ENCODE assay signal across 15 mouse cellular contexts in genomic region chr5:107977640-107978288, GRCm38 (mm10). TPM values are rescaled to one million over a fixed set of nuclear protein-coding genes. Genes with fewer than 3 reads are reported as not detected.
DNase-seq lines count a peak whose midpoint lies in the region; ATAC-seq and TF ChIP-seq lines count a peak whose summit lies in the region.
"Had no signal": no experiment of that assay in that cellular context is flagged by ENCODE, and none has a peak within 500 bp of the region (broad histone marks: within the 10 kb centered on the region; RNA-seq: fewer than 3 reads in every experiment).

No protein-coding gene starts in this region.

- H3K9ac ChIP-seq in forebrain, postnatal 0 days = no peak overlapping the region
- no peak overlapping the region for H3K9ac ChIP-seq in forebrain, embryonic 15.5 days (replicated peaks)
- H3K9ac ChIP-seq in intestine, embryonic 15.5 days = no peak overlapping the region
- H3K9ac ChIP-seq: heart, embryonic 12.5 days had no signal

- H3K4me3 ChIP-seq in forebrain, postnatal 0 days (ENCODE audit: low read depth, low read length) = no peak overlapping the region
- no peak overlapping the region for H3K4me3 ChIP-seq in forebrain, embryonic 15.5 days
- no peak overlapping the region for H3K4me3 ChIP-seq in intestine, embryonic 15.5 days (replicated peaks)
- no peak overlapping the region for H3K4me3 ChIP-seq in kidney, adult 2 months (ENCODE audit: insufficient read depth, low read depth, low read length)
- H3K4me3 ChIP-seq: heart, embryonic 12.5 days had no signal

- no peaks in the 10 kb centered on the region for H3K36me3 ChIP-seq in forebrain, postnatal 0 days (ENCODE audit: insufficient read depth)
- no peaks in the 10 kb centered on the region for H3K36me3 ChIP-seq in forebrain, embryonic 15.5 days
- no peaks in the 10 kb centered on the region for H3K36me3 ChIP-seq in intestine, embryonic 15.5 days
- H3K36me3 ChIP-seq in kidney, adult 2 months (ENCODE audit: control insufficient read depth, insufficient read depth, low read length) = no peaks in the 10 kb centered on the region
- H3K36me3 ChIP-seq: heart, embryonic 12.5 days had no signal

- no peaks in the 10 kb centered on the region for H3K9me3 ChIP-seq in forebrain, postnatal 0 days (ENCODE audit: low read length)
- no peaks in the 10 kb centered on the region for H3K9me3 ChIP-seq in forebrain, embryonic 15.5 days
- H3K9me3 ChIP-seq in intestine, embryonic 15.5 days = no peaks in the 10 kb centered on the region
- H3K9me3 ChIP-seq: heart, embryonic 12.5 days had no signal

- no peak for DNase-seq in forebrain, postnatal 0 days
- peak; percentile 52 for DNase-seq in naive thymus-derived CD4-positive, alpha-beta T cell, adult 2 months (ENCODE audit: low read depth)
- DNase-seq in Muller cell, postnatal 12 days (ENCODE audit: inconsistent ontology term) = no peak
- DNase-seq in kidney, adult 2 months = no peak
- DNase-seq in urinary bladder, postnatal 10 days (ENCODE audit: low spot score) = no peak
- DNase-seq: adrenal gland, adult 8-10 months; cerebellum, adult 2 months; gastrocnemius, postnatal 14 days; heart, postnatal 36 days; kidney, postnatal 36 days had no signal

- H3K27ac ChIP-seq in forebrain, postnatal 0 days (ENCODE audit: low read depth, low read length) = no peak overlapping the region
- H3K27ac ChIP-seq in forebrain, embryonic 15.5 days (replicated peaks) = no peak overlapping the region
- no peak overlapping the region for H3K27ac ChIP-seq in intestine, embryonic 15.5 days
- H3K27ac ChIP-seq in kidney, adult 2 months (ENCODE audit: insufficient read depth, low read depth, low read length) = no peak overlapping the region

- H3K4me1 ChIP-seq in forebrain, postnatal 0 days (ENCODE audit: insufficient read depth) = no peaks in the 10 kb centered on the region
- H3K4me1 ChIP-seq in forebrain, embryonic 15.5 days = no peaks in the 10 kb centered on the region
- peaks cover 7% of the 10 kb centered on the region for H3K4me1 ChIP-seq in intestine, embryonic 15.5 days (replicated peaks)
- peaks cover 15% of the 10 kb centered on the region for H3K4me1 ChIP-seq in kidney, adult 2 months (ENCODE audit: control insufficient read depth, insufficient read depth, low read length)

- WGBS in forebrain, postnatal 0 days = 67% methylated on average over 3 of the region's 3 CpGs
- 68% methylated on average over 3 of the region's 3 CpGs for WGBS in forebrain, embryonic 15.5 days
- WGBS in intestine, embryonic 15.5 days = 57% methylated on average over 3 of the region's 3 CpGs
- 85% methylated on average over 3 of the region's 3 CpGs for WGBS in kidney, adult 2 months

- no peak overlapping the region for H3K4me2 ChIP-seq in forebrain, postnatal 0 days (ENCODE audit: low read depth)
- H3K4me2 ChIP-seq in forebrain, embryonic 15.5 days (replicated peaks) = no peak overlapping the region
- no peak overlapping the region for H3K4me2 ChIP-seq in intestine, embryonic 15.5 days (replicated peaks)
- H3K4me2 ChIP-seq: heart, embryonic 12.5 days had no signal

- peak; percentile 56 for ATAC-seq in forebrain, postnatal 0 days
- no peak for ATAC-seq in forebrain, embryonic 15.5 days (replicated peaks)
- ATAC-seq in CD4-positive, CD25-positive, alpha-beta regulatory T cell, adult 4 months = peak; percentile 20
- ATAC-seq in intestine, embryonic 15.5 days = peak; percentile 68; the same call in 1 of the 2 replicates
- ATAC-seq: midbrain, embryonic 16.5 days had no signal

- no peaks in the 10 kb centered on the region for H3K27me3 ChIP-seq in forebrain, postnatal 0 days (ENCODE audit: insufficient read depth, low read length)
- no peaks in the 10 kb centered on the region for H3K27me3 ChIP-seq in forebrain, embryonic 15.5 days
- H3K27me3 ChIP-seq in intestine, embryonic 15.5 days (replicated peaks) = no peaks in the 10 kb centered on the region
- H3K27me3 ChIP-seq in kidney, adult 2 months (replicated peaks; ENCODE audit: control insufficient read depth, insufficient read depth, low read length) = no peaks in the 10 kb centered on the region
- H3K27me3 ChIP-seq: heart, embryonic 12.5 days had no signal

- no peak for TF ChIP-seq POLR2A in kidney, adult 2 months (IDR thresholded peaks at IDR 0.05; ENCODE audit: low read depth, low read length)

- no peak for TF ChIP-seq CTCF in forebrain, postnatal 0 days (IDR thresholded peaks at IDR 0.05; ENCODE audit: low read depth)
- no peak for TF ChIP-seq CTCF in kidney, adult 2 months (conservative IDR thresholded peaks at IDR 0.05; ENCODE audit: insufficient read depth, insufficient read length, low read depth, low read length)

RNA-seq across cellular contexts. Expression of gene Fam69a, which starts 9.1 kb away (rescaled TPM):
- 23.9 and 28.5 TPM in 2 replicates for total RNA-seq in forebrain, postnatal 0 days (2014; rRNA removed)
- 47.8 and 60.9 TPM in 2 replicates for polyA plus RNA-seq in forebrain, postnatal 0 days (2015; fragmentation: Nextera tagmentation; extraction: Ambion mirVana)
- 31.5 and 31.9 TPM in 2 replicates for polyA plus RNA-seq in forebrain, embryonic 15.5 days (2015; fragmentation: Nextera tagmentation; extraction: Ambion mirVana)
- 10 to 100 TPM; 66.3 to 87.7 TPM for polyA plus RNA-seq in CD4-positive, CD25-positive, alpha-beta regulatory T cell, adult 4 months (2017; shearing (Covaris generic))
- polyA plus RNA-seq in intestine, embryonic 15.5 days (2015; fragmentation: Nextera tagmentation; extraction: Ambion mirVana) = 18.4 and 20.9 TPM in 2 replicates
- polyA plus RNA-seq in kidney, adult 2 months (2012; rRNA removed) = 4.4 and 7.0 TPM in 2 replicates
